Mouse (Mus musculus) E14TG2a.4 (cell line): ENCODE data around the gene Ddit4.
A peak's percentile ranks its signal among the peaks of the same experiment; 100 is the strongest.
"Not testable (repeated sequence)": the region's sequence is repeated elsewhere in the genome, so short reads cannot be mapped to it uniquely, and the experiment has no call there.

Experiments used
- H3K27me3 ChIP-seq: 2 replicates; pipeline ENCODE4 v1.6.1; 2014; ENCODE audit warnings: low read length, control low read depth; ENCODE audit not compliant: insufficient read depth
- H3K36me3 ChIP-seq: 2 replicates; pipeline ENCODE4 v1.6.1; 2014; ENCODE audit warnings: low read length, control low read depth; ENCODE audit not compliant: insufficient read depth
- H3K4me1 ChIP-seq: replicated peaks from 2 replicates; pipeline ENCODE4 v1.6.1; 2014; ENCODE audit warnings: low read depth, low read length, control low read depth
- H3K4me3 ChIP-seq: replicated peaks from 2 replicates; pipeline ENCODE4 v1.5.1; 2014; ENCODE audit warnings: mild to moderate bottlenecking, low read length
- H3K9me3 ChIP-seq: 2 replicates; pipeline ENCODE4 v1.6.1; 2014; ENCODE audit warnings: low read length, control low read depth
- CTCF ChIP-seq: conservative IDR thresholded peaks from 2 replicates; pipeline ENCODE4 v1.5.1; 2014; ENCODE audit warnings: low read length
- NANOG ChIP-seq: IDR thresholded peaks from 2 replicates; pipeline ENCODE4 v1.6.1; 2014; ENCODE audit warnings: borderline replicate concordance, low read length, mixed read lengths
- POU5F1 ChIP-seq: IDR thresholded peaks from 2 replicates; pipeline ENCODE4 v1.6.1; 2014; ENCODE audit warnings: low read length, borderline replicate concordance

Ddit4 gene

GRCm38 (mm10) chr10:59951211-59952151 lies at the start of gene Ddit4:
TSS of gene Ddit4 (minus strand) at chr10:59951834.
- H3K4me3 ChIP-seq, result peak within 1 kb of the TSS; percentile 97
- H3K36me3 ChIP-seq, result peaks cover 21% of the 10 kb centered on the region
- H3K27me3 ChIP-seq, result peaks cover 82% of the 10 kb centered on the region
- no peaks in the 10 kb centered on the region for H3K9me3 ChIP-seq
- TF ChIP-seq NANOG (no peak), POU5F1 (no peak), CTCF (no peak)
- peaks cover 73% of the 10 kb centered on the region for H3K4me1 ChIP-seq

GRCm38 (mm10) chr10:59999057-59999456 lies 47.4 kb upstream of the Ddit4 start:
- Histone ChIP-seq H3K9me3 (no peaks in the 10 kb centered on the region), H3K36me3 (peaks cover 50% of the 10 kb centered on the region), H3K4me1 (peaks cover 31% of the 10 kb centered on the region), H3K4me3 (no peak overlapping the region), H3K27me3 (no peaks in the 10 kb centered on the region)
- TF ChIP-seq POU5F1 (no peak), CTCF (no peak), NANOG (no peak)

GRCm38 (mm10) chr10:59997591-59997990 lies 46.0 kb upstream of the Ddit4 start:
- H3K4me3 ChIP-seq, result no peak overlapping the region
- no peaks in the 10 kb centered on the region for H3K9me3 ChIP-seq
- no peaks in the 10 kb centered on the region for H3K27me3 ChIP-seq
- H3K36me3 ChIP-seq, result peaks cover 62% of the 10 kb centered on the region
- peaks cover 23% of the 10 kb centered on the region for H3K4me1 ChIP-seq
- TF ChIP-seq CTCF (peak; percentile 71), POU5F1 (no peak)

GRCm38 (mm10) chr10:59995889-59996288 lies 44.3 kb upstream of the Ddit4 start:
- Histone ChIP-seq H3K4me3 (no peak overlapping the region), H3K9me3 (no peaks in the 10 kb centered on the region), H3K36me3 (peaks cover 72% of the 10 kb centered on the region), H3K27me3 (no peaks in the 10 kb centered on the region), H3K4me1 (peaks cover 19% of the 10 kb centered on the region)
- TF ChIP-seq NANOG (no peak), CTCF (no peak), POU5F1 (no peak)

- H3K36me3 ChIP-seq, result peaks cover 78% of the 10 kb centered on the region
- H3K27me3 ChIP-seq, H3K9me3 ChIP-seq, H3K4me3 ChIP-seq: not testable (repeated sequence)
- H3K4me1 ChIP-seq, result peaks cover 12% of the 10 kb centered on the region
Observed at GRCm38 (mm10) chr10:59993813-59994212, 42.2 kb upstream of the Ddit4 start.

- H3K9me3 ChIP-seq, result no peaks in the 10 kb centered on the region
- H3K4me1 ChIP-seq, result peaks cover 9% of the 10 kb centered on the region; the same call in 1 of the 2 replicates
- TF ChIP-seq NANOG (no peak), CTCF (no peak), POU5F1 (no peak)
- H3K4me3 ChIP-seq, result no peak overlapping the region
- H3K27me3 ChIP-seq, result no peaks in the 10 kb centered on the region
- peaks cover 96% of the 10 kb centered on the region for H3K36me3 ChIP-seq
Observed at GRCm38 (mm10) chr10:59992024-59992423, 40.4 kb upstream of the Ddit4 start.

- H3K36me3 ChIP-seq, result peaks cover 95% of the 10 kb centered on the region
- H3K9me3 ChIP-seq, result no peaks in the 10 kb centered on the region
- H3K4me3 ChIP-seq, result no peak overlapping the region
- peaks cover 9% of the 10 kb centered on the region; the same call in 1 of the 2 replicates for H3K4me1 ChIP-seq
- TF ChIP-seq NANOG, result no peak
- no peak for TF ChIP-seq POU5F1
- H3K27me3 ChIP-seq, result no peaks in the 10 kb centered on the region
Observed at GRCm38 (mm10) chr10:59991262-59991880, 39.7 kb upstream of the Ddit4 start.

- no peak for TF ChIP-seq POU5F1
- no peak for TF ChIP-seq NANOG
- no peak for TF ChIP-seq CTCF
- H3K4me1 ChIP-seq, result peaks cover 9% of the 10 kb centered on the region; the same call in 1 of the 2 replicates
Observed at GRCm38 (mm10) chr10:59990393-59990792, 38.8 kb upstream of the Ddit4 start.

GRCm38 (mm10) chr10:59988036-59988435 lies 36.4 kb upstream of the Ddit4 start:
- Histone ChIP-seq H3K4me1 (peaks cover 9% of the 10 kb centered on the region; the same call in 1 of the 2 replicates), H3K9me3 (no peaks in the 10 kb centered on the region), H3K4me3 (no peak overlapping the region), H3K27me3 (no peaks in the 10 kb centered on the region; the same call in 1 of the 2 replicates), H3K36me3 (peaks cover 89% of the 10 kb centered on the region)
- no peak for TF ChIP-seq NANOG
- no peak for TF ChIP-seq CTCF
- no peak for TF ChIP-seq POU5F1

More at GRCm38 (mm10) chr10:59990393-59990792, 38.8 kb upstream of the Ddit4 start:
- H3K9me3 ChIP-seq, result no peaks in the 10 kb centered on the region
- no peak overlapping the region for H3K4me3 ChIP-seq
- H3K27me3 ChIP-seq, result no peaks in the 10 kb centered on the region
- peaks cover 94% of the 10 kb centered on the region for H3K36me3 ChIP-seq
